Mouse (Mus musculus): ENCODE results near the gene Herc4. TPM values are rescaled to one million over a fixed set of nuclear protein-coding genes. Genes with fewer than 3 reads are reported as not detected.
A peak's percentile ranks its signal among the peaks of the same experiment; 100 is the strongest.

The Herc4 gene
- polyA plus RNA-seq (2015; fragmentation: Nextera tagmentation; extraction: Ambion mirVana) = 25.4 and 29.7 TPM in 2 replicates

DNA sequence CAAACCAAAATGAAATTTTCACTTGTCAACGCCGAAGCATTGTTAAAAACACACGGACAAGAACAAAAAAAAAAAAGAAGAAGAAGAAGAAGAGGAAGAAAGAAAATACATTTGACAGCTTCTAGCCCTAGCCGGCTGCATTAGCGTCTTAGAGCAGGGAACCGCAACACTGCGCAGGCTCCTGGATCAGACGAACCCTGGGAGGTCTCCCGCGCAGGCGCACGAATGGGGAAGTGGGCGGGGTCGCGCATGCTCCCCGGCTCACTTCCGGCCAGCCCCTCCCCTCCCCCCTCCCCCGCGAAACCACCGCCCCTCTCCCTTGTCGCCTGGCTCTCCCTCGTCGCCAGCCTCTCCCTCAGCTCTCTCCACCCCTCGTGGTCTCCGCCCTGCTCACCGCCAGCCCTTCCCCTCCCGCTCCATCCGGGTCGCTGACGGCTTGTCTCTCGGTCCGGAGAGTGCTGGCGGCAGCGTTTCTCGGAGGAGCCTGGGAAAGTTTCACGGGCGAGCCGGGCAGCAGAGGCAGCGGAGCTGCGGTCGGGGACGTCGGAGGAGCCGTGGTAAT is at the start of gene Herc4:
Gene Herc4 (plus strand): TSS at position 318 of the 562 bp plus-strand sequence.
- peak within 1 kb of the TSS; percentile 94 for H3K9ac ChIP-seq
- H3K9me3 ChIP-seq = no peaks in the 10 kb centered on the region
- peak; percentile 99 for ATAC-seq (ENCODE audit: low read depth)
- no peaks in the 10 kb centered on the region for H3K36me3 ChIP-seq
- peak within 1 kb of the TSS; percentile 84 for H3K4me2 ChIP-seq
- peak within 1 kb of the TSS; percentile 97 for H3K27ac ChIP-seq (replicated peaks)
- no peaks in the 10 kb centered on the region for H3K27me3 ChIP-seq
- H3K4me3 ChIP-seq = peak within 1 kb of the TSS; percentile 97
- under 1% methylated on average over 44 of the region's 44 CpGs for WGBS
- peaks cover 35% of the 10 kb centered on the region for H3K4me1 ChIP-seq (replicated peaks)

DNA sequence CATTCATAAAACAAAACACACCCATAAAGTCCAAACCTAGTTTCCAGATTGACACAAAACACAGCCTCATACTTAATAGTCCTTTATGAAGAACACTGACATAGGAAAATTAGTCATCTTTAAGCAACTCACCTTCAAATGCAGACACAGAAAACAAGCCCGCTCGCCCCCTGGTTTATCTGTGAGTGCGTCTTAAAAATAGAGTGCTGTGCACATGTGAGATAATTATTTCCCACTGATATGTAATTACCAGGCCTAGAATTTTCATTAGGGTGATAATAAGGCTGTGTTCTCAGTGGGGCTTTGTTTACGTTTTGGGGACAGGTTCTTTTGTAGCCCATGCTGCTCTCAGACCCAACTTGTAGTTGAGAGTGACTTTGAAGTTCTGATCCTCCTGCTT is 44.6 kb upstream of the Herc4 start:
- no peak overlapping the region for H3K9ac ChIP-seq
- no peaks in the 10 kb centered on the region for H3K4me1 ChIP-seq (replicated peaks)
- no peak for ATAC-seq (ENCODE audit: low read depth)
- WGBS = 83% methylated on average over 4 of the region's 4 CpGs
- H3K9me3 ChIP-seq = no peaks in the 10 kb centered on the region
- H3K27me3 ChIP-seq = no peaks in the 10 kb centered on the region
- H3K4me2 ChIP-seq = no peak overlapping the region
- H3K27ac ChIP-seq (replicated peaks) = no peak overlapping the region
- H3K36me3 ChIP-seq = no peaks in the 10 kb centered on the region
- no peak overlapping the region for H3K4me3 ChIP-seq

DNA sequence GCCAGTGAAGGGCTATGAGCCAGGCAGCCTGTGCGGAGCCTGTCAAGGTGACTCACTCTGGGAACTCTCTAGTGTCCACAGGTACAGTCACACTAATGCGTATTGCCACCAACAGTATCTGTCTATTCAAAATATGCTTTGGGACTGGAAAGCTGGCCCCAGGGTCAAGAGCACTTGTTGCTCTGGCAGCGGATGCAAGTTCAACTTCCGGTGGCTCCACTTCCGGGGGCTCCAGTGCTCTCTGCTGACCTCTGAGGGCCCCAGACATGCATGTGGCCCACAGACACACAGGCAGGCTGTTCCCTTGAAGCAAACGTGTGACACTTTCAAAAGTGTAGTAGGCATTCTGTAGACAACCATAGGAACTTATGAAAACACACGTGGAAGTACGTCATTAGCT is 42.1 kb upstream of the Herc4 start:
- Histone ChIP-seq H3K9me3 (no peaks in the 10 kb centered on the region), H3K27me3 (no peaks in the 10 kb centered on the region), H3K9ac (no peak overlapping the region), H3K4me3 (no peak overlapping the region), H3K4me1 (replicated peaks) (no peaks in the 10 kb centered on the region), H3K27ac (replicated peaks) (no peak overlapping the region), H3K4me2 (no peak overlapping the region), H3K36me3 (no peaks in the 10 kb centered on the region)
- no peak for ATAC-seq (ENCODE audit: low read depth)
- WGBS = 84% methylated on average over 8 of the region's 8 CpGs

GRCm38 (mm10) chr10:63203002-63203401 is 40.6 kb upstream of the Herc4 start:
- 72% methylated on average over 3 of the region's 3 CpGs for WGBS
- no peak overlapping the region for H3K4me3 ChIP-seq
- no peaks in the 10 kb centered on the region for H3K36me3 ChIP-seq
- no peaks in the 10 kb centered on the region for H3K4me1 ChIP-seq (replicated peaks)
- no peak overlapping the region for H3K4me2 ChIP-seq
- H3K9me3 ChIP-seq = no peaks in the 10 kb centered on the region
- no peak overlapping the region for H3K9ac ChIP-seq
- ATAC-seq (ENCODE audit: low read depth) = no peak
- H3K27me3 ChIP-seq = no peaks in the 10 kb centered on the region
- no peak overlapping the region for H3K27ac ChIP-seq (replicated peaks)

- H3K9me3 ChIP-seq = no peaks in the 10 kb centered on the region
- no peak within 1 kb of the TSS for H3K4me2 ChIP-seq
- 89% methylated on average over 15 of the region's 15 CpGs for WGBS
These were observed 39.9 kb upstream of the Herc4 start, which contains the start of gene Mypn for GRCm38 (mm10) chr10:63203728-63204127. Mypn (minus strand) TSS chr10:63203952.

DNA sequence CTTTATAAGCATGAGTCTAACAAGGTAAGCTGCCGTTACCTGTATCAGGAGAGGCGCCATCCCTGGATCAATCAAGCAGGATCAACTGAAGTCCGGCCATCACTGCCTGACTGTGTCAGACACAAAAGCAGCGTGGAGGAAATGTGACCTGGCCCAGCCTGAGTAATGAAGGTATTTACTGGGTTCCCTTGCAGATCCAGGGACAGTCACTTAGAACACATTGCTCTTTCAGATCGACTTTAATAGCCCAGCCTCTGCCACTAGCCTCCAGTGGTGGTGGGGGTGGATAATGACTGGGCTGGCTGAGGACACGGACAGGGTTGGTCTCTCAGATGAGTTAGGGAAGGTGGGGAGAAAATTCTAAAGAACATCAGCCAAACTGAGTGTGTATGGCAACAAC is 34.7 kb upstream of the Herc4 start:
- no peaks in the 10 kb centered on the region for H3K36me3 ChIP-seq
- H3K27ac ChIP-seq (replicated peaks) = no peak overlapping the region
- 67% methylated on average over 6 of the region's 6 CpGs for WGBS
- H3K4me2 ChIP-seq = no peak overlapping the region
- no peaks in the 10 kb centered on the region for H3K9me3 ChIP-seq
- no peak overlapping the region for H3K4me3 ChIP-seq
- H3K27me3 ChIP-seq = no peaks in the 10 kb centered on the region
- H3K4me1 ChIP-seq (replicated peaks) = no peaks in the 10 kb centered on the region
- H3K9ac ChIP-seq = no peak overlapping the region
- ATAC-seq (ENCODE audit: low read depth) = no peak

More at GRCm38 (mm10) chr10:63203728-63204127, 39.9 kb upstream of the Herc4 start, which contains the start of gene Mypn:
- H3K4me1 ChIP-seq (replicated peaks) = no peaks in the 10 kb centered on the region
- H3K4me3 ChIP-seq = no peak within 1 kb of the TSS
- H3K9ac ChIP-seq = no peak within 1 kb of the TSS
- H3K27me3 ChIP-seq = no peaks in the 10 kb centered on the region
- ATAC-seq (ENCODE audit: low read depth) = no peak
- H3K27ac ChIP-seq (replicated peaks) = no peak within 1 kb of the TSS
- H3K36me3 ChIP-seq = no peaks in the 10 kb centered on the region

DNA sequence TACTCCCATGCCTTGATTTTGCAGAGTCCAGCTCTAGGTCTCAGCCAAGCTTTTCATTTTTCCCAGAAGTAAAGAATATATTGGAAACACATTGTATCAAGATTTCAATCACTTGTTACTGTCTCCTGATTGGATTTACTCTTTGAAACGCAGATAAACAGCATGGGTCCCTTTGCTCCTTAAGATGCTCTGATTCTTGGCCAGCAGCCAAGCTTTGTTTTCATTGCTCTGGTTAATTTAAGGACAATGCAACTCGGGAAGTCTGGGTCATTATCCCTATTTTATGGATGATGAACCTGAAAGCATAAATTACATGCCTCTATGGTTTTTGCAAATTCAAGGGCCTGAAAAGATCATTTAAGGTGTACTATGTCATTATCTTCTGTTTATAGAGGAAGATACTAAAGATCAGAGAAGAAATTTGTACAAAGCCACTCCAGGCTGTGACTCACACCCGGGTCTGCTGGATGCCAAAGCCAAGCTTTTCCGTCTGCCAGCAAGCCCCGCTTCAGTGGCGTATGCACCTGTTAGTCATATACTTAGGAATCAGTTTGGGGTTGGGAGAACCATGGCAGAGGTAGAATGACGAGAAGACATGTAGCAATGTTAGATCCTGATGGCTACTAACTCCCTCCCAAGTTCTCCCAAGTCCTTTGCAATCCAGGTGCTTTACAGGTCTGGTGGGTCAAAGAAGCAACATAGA is 22.4 kb upstream of the Herc4 start:
- Histone ChIP-seq H3K27me3 (no peaks in the 10 kb centered on the region), H3K9ac (no peak overlapping the region)

DNA sequence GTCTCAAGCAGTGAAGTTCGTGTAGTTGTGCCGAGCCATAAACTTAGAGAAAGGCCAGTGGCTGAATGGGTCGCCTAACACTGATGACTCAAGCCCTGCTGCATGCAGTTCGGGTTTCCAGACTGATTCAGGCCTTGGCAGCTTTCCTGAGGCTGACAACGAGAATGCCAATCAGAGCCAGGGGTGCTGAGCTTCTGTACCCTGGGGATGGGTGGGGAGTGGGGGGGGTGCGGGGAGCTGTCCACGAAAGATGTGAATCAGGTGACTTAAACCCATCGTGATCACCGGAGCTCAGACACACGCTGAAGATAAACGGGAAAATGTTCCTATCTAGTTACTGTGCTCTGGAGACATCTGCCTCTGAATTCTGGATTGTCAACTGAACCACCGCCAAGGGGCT is 19.3 kb upstream of the Herc4 start:
- Histone ChIP-seq H3K36me3 (no peaks in the 10 kb centered on the region), H3K9ac (no peak overlapping the region), H3K4me1 (replicated peaks) (no peaks in the 10 kb centered on the region), H3K4me2 (no peak overlapping the region), H3K27me3 (no peaks in the 10 kb centered on the region), H3K4me3 (no peak overlapping the region), H3K9me3 (no peaks in the 10 kb centered on the region), H3K27ac (replicated peaks) (no peak overlapping the region)
- WGBS = 70% methylated on average over 12 of the region's 12 CpGs
- no peak for ATAC-seq (ENCODE audit: low read depth)

More for the DNA sequence above, 22.4 kb upstream of the Herc4 start:
- Histone ChIP-seq H3K4me3 (no peak overlapping the region), H3K9me3 (no peaks in the 10 kb centered on the region), H3K4me1 (replicated peaks) (no peaks in the 10 kb centered on the region), H3K36me3 (no peaks in the 10 kb centered on the region), H3K4me2 (no peak overlapping the region), H3K27ac (replicated peaks) (no peak overlapping the region)
- 43% methylated on average over 7 of the region's 7 CpGs for WGBS
- ATAC-seq (ENCODE audit: low read depth) = no peak

DNA sequence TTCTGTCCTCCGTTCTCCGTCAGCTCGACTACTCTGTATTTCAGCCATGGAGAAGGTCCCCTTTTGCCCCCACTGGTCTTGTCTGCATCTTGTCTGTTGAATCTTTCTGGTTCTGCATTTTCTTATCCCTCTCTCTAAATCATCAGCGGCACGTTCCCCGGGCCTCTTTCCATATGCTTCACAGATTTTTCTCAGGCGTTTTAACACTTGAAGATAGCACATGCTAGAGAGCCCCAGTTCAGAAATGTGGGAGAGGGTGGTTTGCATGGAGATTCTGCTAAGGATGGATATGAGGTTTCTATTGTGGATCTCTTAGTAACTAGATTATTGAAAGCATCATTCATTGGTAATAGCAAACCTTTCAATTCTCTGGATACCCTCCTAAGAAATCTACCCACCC is 13.3 kb upstream of the Herc4 start:
- no peaks in the 10 kb centered on the region for H3K27me3 ChIP-seq
- H3K4me1 ChIP-seq (replicated peaks) = no peaks in the 10 kb centered on the region
- 86% methylated on average over 7 of the region's 7 CpGs for WGBS
- H3K4me3 ChIP-seq = no peak overlapping the region
- no peaks in the 10 kb centered on the region for H3K36me3 ChIP-seq
- no peaks in the 10 kb centered on the region for H3K9me3 ChIP-seq
- H3K9ac ChIP-seq = no peak overlapping the region
- H3K4me2 ChIP-seq = no peak overlapping the region
- no peak for ATAC-seq (ENCODE audit: low read depth)
- no peak overlapping the region for H3K27ac ChIP-seq (replicated peaks)

GRCm38 (mm10) chr10:63230854-63231253 is 12.8 kb upstream of the Herc4 start:
- no peaks in the 10 kb centered on the region for H3K4me1 ChIP-seq (replicated peaks)
- H3K9ac ChIP-seq = no peak overlapping the region
- ATAC-seq (ENCODE audit: low read depth) = no peak
- H3K9me3 ChIP-seq = no peaks in the 10 kb centered on the region
- no peak overlapping the region for H3K4me3 ChIP-seq
- no peak overlapping the region for H3K27ac ChIP-seq (replicated peaks)
- 65% methylated on average over 3 of the region's 5 CpGs for WGBS
- no peaks in the 10 kb centered on the region for H3K27me3 ChIP-seq
- H3K4me2 ChIP-seq = no peak overlapping the region
- no peaks in the 10 kb centered on the region for H3K36me3 ChIP-seq

DNA sequence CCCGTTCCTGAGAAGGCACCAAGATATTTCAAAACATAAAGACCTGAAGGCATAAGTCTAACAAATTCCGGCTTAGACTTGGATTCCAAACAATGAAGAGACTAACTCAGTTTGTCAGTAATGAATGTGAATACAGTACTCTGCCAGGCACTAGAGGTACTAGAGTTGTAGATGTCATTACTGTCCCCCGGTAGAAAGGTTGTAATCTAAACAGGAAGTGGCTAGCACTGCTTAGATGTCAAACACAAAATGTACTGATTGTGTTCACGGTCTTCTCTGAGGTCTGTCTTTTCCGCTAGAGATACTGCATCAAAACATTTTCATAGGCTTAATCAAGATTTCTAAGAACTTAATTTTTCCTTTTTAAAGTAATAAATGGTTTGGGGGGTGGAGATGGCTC is 12.0 kb upstream of the Herc4 start:
- Histone ChIP-seq H3K4me2 (no peak overlapping the region), H3K9me3 (no peaks in the 10 kb centered on the region), H3K27ac (replicated peaks) (no peak overlapping the region), H3K27me3 (no peaks in the 10 kb centered on the region), H3K9ac (no peak overlapping the region), H3K36me3 (no peaks in the 10 kb centered on the region), H3K4me3 (no peak overlapping the region), H3K4me1 (replicated peaks) (no peaks in the 10 kb centered on the region)
- 90% methylated on average over 5 of the region's 5 CpGs for WGBS
- no peak for ATAC-seq (ENCODE audit: low read depth)

GRCm38 (mm10) chr10:63234133-63234532 is 9.5 kb upstream of the Herc4 start:
- no peak overlapping the region for H3K4me3 ChIP-seq
- no peaks in the 10 kb centered on the region for H3K27me3 ChIP-seq
- H3K9ac ChIP-seq = no peak overlapping the region
- no peaks in the 10 kb centered on the region for H3K4me1 ChIP-seq (replicated peaks)
- H3K36me3 ChIP-seq = no peaks in the 10 kb centered on the region
- no peak for ATAC-seq (ENCODE audit: low read depth)
- H3K4me2 ChIP-seq = no peak overlapping the region
- H3K9me3 ChIP-seq = no peaks in the 10 kb centered on the region
- 86% methylated on average over 5 of the region's 5 CpGs for WGBS
- H3K27ac ChIP-seq (replicated peaks) = no peak overlapping the region

DNA sequence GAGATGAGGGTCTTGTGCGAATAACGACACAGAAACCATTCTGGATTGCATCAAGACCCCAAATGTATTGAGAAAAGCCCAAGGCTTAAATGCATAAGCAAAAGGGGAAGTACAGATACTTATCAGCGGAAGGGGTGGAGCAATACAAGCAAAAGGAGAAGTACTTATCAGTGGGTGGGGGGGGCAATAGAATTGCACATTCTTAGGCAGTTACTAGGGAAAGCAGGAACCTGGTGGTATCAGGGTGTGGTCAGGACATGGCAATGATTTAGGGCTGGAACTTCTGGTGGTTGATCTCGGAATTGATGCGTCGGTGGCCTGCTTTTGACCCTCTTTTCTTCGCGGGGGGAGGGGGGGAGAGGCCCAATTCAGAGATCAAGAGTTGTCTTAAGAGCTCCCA is 7.7 kb upstream of the Herc4 start:
- H3K9me3 ChIP-seq = no peaks in the 10 kb centered on the region
- no peak overlapping the region for H3K4me3 ChIP-seq
- ATAC-seq (ENCODE audit: low read depth) = no peak
- 90% methylated on average over 8 of the region's 8 CpGs for WGBS
- H3K27me3 ChIP-seq = no peaks in the 10 kb centered on the region
- H3K4me1 ChIP-seq (replicated peaks) = no peaks in the 10 kb centered on the region
- no peak overlapping the region for H3K9ac ChIP-seq
- H3K27ac ChIP-seq (replicated peaks) = no peak overlapping the region
- H3K4me2 ChIP-seq = no peak overlapping the region
- H3K36me3 ChIP-seq = no peaks in the 10 kb centered on the region
